Mouse (Mus musculus) lung, adult 2 months (tissue): ENCODE results near the gene Ext2.

Source experiments
- CTCF ChIP-seq: fragments of 200-500 bp; IDR thresholded peaks from 2 replicates; pipeline ENCODE4 v1.5.1; 2011; ENCODE audit warnings: mild to moderate bottlenecking, low read length, control low read depth; ENCODE audit not compliant: insufficient read depth
- POLR2A ChIP-seq: fragments of 200-500 bp; IDR thresholded peaks from 2 replicates; pipeline ENCODE4 v1.6.1; 2011; ENCODE audit warnings: low read depth, mild to moderate bottlenecking, control low read depth, low read length, borderline replicate concordance; ENCODE audit errors: extremely low read depth

DNA sequence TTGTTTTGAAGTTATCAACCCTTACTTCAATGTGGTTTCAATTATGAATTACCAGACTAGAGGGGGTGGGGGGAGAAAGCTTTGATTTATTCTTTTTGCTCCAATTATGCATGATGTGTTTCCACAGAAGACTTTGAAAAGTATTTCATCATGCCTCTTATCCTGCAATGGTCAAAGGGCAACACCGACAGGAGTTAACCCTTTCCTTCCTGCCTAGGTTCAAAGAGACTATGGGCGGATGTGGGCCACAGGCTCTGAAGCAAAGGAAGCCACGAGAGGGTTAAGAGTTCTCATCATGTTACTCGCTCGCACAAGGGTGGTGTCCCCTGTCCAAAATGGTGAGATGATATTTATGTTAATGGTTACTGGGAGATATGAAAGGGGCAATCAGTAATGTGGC is 76.2 kb downstream of the Ext2 start:
- TF ChIP-seq CTCF = no peak
- TF ChIP-seq POLR2A = no peak
